Mouse (Mus musculus) frontal cortex, adult 2 months (tissue): ENCODE measurements at regions not wholly inside any gene's neighbourhood (a gene's known extent, or its start where the extent isn't known, plus 50 kb on each side); places are given as distances from the start of the nearest gene placed in this dataset.
A peak's percentile ranks its signal among the peaks of the same experiment; 100 is the strongest.

Source experiments
- DNase-seq, 2 experiments: peaks; one replicate each; pipeline ENCODE4 v3.0.0; 2022; ENCODE audit warnings: low spot score in 1 of 2; ENCODE audit errors: extremely low spot score in 1 of 2

- DNase-seq: no peak
Observed at GRCm38 (mm10) chr11:19073265-19073664, 54.5 kb upstream of the Meis1 start.

DNA sequence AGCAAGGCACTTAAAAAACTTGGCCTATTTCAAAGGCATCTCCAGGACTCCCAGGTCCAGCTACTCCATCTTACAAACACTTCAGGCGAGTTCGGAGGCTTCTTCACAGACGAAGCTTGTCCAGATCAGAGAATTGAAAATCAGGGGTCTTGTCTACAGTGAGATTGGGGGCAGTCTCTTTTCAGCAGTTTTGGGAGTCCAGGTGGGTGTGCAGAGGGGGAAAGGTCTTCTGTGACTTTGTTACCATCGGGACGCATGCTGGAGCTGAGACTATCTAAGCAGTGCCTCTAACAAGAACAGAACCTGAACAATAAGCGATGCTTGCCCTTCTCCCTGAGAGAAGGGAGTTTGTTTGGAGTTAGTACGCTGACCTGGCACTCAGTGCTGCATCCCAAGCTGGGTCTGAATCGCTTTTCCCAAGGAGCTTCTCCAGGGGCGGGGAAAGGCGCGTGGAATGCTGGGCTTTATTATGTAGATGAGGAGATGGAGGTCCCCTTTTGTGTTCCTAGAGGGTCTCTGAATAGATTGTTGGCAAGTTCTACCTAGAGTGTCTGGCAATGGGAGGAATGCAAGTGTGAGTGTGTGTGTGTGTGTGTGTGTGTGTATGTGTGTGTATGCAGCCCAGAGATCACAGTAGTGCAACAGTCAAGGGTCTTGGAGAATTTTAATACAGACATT is 55.2 kb upstream of the Meis1 start:
- DNase-seq: no peak

DNA sequence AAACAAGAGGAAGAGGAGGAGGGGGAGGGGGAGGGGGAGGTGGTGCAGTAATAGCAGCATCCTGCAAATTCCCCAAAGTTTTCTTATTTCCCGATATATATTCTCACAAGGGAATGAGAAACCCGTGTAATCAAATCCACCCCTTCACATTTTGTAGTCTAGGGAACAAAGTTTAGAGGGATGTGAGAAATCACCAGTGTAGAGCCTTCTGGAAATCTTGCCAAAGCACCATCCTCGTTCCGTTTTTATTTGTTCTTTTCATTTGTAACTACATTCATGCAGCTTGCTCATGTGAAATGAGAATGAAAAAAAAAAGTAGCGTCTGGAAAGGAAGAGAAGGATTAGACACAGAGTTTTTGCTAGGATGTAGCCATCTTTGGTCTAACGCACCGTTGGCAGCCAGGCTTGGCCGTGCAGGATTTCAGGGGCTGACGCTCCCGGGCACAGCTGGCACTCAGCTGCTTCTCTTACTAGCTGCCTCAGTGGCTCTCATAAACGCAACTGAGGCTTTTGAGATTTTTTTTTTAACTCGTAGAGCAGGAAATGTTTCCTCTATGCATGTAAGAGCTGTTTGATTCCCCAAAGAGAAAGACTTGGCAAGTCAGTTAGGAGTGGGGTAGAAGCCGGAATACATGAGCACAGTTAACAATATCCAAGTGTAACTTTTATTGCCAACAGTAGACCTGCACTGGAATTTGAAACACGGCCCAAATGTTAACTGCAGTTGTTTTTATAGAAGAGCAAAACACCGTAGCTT is 72.5 kb upstream of the Meis1 start:
- DNase-seq: peak in 1 of 2 experiments; percentile 31

DNA sequence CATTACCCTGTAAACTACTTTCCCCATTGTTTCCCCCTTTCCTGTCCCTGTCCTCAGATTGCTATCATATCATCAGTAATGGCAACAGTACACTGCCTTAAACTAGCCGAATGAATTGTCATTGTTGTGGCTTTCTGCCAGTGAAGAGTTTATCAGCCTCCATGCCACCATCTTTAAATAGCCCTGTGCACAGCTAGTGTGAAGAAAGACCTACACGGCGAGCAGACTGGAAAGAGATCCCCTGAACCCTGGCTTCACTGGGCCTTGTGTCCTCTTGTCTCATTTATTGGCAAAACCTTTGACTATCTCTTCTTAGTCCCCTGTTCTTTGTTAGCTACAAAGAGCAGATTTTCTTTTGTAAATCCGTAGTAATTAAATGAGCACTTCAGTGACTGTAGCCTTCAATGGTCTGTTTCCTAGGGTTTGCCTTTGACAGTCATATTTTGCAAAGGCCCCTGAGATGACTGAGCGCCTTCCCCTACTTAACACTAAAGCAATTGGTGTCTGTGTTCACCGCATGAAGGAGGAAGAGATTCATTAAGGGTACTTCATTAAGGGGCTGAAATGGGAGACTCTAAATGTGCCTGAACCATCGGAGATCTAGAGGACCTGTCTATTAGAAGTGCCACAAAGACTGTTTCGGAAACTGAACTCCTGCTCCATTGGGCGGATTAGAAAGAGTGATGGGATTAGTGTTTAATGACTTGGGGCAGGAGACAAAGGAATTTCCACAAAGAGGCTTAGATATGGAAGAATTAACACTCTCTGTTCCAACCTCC is 74.4 kb upstream of the Meis1 start:
- no peak for DNase-seq

GRCm38 (mm10) chr11:19093749-19094148 is 75.0 kb upstream of the Meis1 start:
- DNase-seq: no peak

- no peak for DNase-seq
Observed at GRCm38 (mm10) chr11:19094183-19094582, 75.4 kb upstream of the Meis1 start.

DNA sequence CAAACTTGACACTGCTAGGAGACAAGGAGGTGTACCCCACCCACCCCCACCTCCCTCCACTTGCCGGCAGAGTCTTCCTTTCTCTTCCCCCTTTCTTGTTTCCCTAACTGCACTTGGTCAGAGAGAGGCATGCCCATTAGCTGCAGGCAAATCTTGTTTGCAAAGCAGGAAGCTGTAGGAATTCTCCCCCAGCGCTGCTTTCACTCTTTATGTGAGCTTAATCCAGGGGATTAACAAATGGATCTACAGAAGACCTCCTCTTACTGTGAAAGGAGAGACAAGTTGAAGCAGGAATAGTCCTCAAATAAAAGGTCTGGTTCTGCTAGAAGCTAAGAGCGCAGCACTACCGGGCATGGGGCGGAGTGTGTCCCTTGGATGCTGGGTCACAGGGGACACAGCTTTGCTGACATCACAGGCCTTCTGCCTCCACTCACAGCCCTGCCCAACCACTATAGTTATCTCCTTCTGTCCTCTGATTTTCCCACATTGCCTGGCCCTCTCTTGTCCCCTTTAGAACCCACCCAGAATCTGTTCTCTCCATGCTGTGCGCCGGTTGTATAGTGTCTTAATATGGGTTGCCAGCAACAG is 84.3 kb upstream of the Meis1 start:
- DNase-seq: no peak

DNA sequence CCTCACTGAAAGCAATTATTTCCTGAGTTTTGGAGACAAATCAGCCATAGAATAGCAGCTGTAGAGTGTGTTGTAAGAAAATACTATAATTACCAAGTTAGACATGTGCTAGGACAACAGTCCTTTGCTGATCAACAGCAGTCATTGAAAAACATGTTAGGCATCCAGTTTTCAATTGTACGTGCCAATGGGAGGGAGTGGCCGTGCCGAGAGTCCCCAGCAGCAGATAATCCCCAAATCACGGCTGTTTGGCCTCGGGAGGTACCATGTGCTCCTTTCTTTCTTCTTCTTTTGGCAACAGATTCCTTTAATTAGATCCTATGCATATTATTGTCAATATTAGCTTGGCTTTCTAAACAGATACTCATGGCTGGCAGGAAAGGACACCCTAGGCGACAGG is 88.4 kb upstream of the Meis1 start:
- DNase-seq: no peak

GRCm38 (mm10) chr11:19109055-19109454 is 90.3 kb upstream of the Meis1 start:
- no peak for DNase-seq

DNA sequence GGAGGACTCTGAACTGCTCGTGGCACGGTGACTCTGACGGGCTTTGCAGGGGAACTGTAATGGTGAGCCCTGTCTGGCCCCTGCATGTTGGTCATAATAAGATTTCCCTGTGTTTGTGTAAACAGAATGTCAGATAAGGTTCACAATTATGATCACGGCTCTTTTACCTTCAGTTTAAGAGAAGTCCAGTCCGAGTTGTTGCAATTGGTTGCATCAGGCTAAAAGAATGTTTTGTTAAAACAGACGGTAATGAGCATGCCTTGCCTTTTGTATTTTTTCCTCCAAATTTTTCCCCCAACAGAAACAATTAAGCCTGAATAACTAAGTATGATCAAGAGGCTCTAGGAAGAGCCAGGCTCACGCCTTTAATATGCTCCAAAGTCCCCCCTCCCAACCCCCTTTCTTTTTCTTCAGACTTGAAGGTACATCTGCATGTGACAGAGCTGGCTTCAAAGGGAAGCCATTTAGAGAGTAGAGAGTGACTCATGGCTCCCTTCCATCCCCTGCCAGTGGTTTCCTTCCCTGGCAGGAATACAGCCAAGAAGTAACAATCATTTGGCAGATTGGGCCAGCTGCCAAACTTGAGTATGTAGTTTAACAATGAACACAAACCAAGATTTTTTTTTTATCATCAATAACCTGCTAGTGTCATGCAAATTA is 93.3 kb upstream of the Meis1 start:
- peak in 1 of 2 experiments; percentile 40 for DNase-seq

DNA sequence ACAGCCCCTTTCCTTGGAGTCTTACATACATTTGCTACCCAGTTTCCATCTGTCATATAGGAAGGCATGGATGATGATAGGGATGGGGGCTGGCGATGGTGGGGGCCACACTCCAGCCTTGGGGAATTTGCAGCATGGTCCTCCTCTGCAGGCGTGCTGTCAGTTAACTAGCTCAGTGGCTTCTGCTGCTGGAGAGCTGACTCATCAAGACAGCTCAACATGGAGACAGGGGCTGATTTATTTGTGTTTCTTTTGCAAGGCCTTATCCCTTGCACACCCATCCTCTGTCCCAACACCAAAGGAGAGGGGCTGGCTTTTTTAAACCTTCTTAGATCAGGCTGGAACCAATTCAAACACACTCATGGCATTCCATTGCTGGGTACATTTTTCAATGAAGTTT is 98.3 kb upstream of the Meis1 start:
- no peak for DNase-seq

DNA sequence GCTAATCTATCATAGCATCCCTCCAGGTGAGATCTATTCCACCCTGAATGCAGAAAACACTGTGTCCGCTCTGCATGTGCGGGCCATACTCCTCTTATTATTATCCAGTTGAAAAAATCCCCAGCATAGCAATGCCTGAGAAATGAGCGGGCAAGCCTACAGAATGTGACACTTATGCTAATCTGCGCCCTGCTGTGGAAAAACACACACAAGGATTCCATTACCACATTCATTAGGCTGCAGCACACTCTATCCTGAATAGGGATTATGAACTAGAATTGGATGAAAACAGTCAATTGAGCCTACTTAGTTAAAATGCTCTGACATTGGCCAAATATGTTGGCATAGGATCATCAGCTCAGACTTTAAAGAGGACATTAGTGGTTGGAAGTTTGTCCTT is 99.5 kb upstream of the Meis1 start:
- DNase-seq: no peak

- no peak for DNase-seq
Observed at GRCm38 (mm10) chr11:19119927-19120827, 101.4 kb upstream of the Meis1 start.

DNA sequence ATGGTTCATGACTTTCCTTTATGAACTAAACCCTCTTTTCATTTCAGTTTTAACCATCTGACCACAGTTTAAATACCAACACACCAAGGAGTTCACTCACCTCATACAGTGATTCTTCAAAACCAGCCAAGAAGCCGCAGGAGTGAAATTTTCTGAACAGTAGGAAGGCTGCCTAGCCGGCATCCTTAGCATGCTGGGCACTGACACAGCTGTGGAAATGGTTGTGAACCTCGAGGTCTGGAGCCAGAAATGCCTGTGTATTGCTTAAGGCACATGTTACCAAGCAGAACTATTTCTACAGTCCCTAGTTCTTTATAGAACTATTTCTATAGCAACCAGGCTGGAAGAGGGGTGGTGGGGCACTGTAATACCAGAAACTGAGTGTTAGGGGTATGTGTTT is 102.1 kb upstream of the Meis1 start:
- no peak for DNase-seq

- no peak for DNase-seq
Observed at GRCm38 (mm10) chr11:19135375-19136050, 116.7 kb upstream of the Meis1 start.

DNA sequence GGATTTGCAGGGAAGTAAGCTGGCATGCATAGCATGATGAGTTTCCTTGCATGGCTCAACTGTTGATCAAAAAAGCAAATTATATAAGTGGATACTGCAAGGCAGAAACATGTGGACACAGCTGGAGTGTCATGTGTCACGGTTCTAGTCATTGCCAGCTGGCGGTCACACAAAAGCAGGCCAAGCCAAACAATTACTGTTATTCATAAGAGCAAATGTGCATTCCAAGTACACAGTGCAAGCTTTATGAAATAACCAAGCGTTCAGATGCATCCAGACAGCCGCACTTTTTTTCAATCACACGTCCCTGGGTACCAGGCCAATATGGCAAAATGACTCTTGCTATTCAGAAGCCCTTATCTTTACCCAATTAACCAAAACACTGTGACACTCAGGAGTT is 119.6 kb upstream of the Meis1 start:
- DNase-seq: peak in 1 of 2 experiments; percentile 11

DNA sequence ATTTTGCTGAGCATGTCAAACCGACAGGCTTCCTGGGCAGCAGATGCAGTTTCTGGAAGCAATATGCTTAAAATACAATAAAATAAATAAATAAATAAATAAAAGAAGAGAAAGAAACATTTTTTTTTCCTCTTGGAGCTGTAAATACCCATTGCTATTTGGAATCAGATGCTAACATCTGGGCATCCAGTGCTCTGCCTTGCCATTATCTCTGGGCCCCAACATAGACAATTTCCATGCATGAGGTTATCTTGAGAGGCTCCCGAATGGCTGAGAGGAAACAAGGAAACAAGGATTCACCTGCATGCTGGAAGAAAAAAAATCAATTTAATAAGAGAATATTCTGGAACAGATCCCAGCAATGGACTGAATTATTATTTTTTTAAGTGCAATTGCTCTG is 120.0 kb upstream of the Meis1 start:
- no peak for DNase-seq

DNA sequence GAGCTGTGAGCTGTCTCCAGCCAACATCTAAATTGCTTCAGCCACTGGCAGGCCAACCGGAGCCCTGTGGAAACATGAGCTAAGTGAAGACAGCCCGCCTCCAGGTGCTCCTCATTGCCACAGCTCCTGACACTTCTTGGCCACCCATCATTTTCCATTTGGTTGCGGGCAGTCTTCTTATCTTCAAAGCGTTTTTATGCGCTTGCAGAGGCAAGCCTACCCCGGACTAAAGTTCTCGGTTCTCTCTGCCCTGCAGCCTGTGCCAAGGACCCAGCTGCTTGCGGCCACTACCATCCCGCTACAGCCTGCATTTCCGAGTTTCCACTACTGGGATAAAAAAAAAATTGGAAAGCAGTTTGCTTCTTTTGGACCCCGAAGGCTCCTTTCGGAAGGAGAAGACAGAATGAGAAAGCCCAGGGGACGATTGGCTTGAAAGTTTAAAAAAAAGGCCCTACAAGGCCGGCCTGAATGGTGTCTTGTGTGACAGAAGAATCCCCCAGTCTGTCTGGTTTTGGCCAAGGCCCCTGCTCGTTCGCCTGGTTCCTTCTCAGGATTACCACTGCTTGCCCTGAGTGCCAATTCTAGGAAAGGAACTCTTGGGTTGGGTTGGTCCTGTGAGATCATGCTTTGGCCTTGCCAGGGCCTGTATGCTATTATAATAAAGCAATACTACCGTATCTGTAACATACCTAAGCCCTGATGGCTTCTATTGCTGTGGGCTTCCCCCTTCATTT is 124.6 kb upstream of the Meis1 start:
- no peak for DNase-seq
